Mouse (Mus musculus): Measurements from ENCODE around the gene Bcas1.

The Bcas1 gene

DNA sequence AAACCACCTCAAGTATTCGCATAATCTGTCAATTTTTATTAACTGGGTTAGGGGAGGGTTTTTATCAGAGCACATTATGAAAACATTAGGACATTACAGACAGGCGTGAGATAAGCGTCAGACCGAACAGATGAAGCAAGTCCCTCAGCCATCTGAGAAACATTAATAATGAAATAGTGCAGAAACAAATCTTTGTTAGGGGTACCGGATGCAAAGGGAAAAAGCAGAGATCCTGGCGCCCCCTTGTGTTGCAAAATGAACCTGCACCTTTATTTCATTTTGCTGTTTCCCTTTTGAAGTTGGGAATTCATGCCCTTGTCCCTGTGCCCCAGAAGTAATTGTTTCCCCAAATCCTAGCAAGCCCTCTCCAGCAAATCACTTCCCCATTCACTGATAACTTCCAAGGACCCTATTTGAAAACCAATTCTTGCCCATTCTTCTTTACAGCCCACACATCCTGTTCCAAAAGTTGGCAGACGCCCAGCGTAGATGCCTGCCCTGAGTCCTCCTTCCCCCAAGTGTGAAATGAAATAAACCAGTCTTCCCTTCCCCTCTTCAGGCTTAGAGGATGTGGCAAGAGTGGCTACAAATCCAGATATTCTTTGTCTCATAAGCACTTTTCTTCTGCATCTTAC is 80.4 kb downstream of the Bcas1 start:
- DNase-seq (ENCODE audit: low read depth, low spot score) = no peak

DNA sequence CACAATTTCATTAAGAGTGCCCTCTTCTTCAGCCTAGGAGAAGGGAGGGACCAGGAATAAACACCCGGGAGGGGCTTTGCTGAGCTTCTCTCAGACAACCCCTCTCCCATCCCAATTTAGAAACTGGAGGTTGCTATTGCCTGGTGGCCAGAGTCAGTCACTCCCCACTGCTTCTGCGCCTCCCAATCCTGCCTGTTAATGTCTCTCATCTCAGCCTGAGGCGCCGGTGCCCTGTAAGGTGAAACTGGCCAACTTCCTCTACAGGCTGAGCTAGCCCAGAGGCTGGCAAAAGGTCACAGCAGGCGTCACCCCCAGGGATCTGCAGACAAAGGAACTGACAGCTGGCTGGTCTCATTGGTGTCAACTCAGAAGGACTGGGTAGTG is 82.2 kb downstream of the Bcas1 start:
- DNase-seq (ENCODE audit: low read depth, low spot score) = no peak

GRCm38 (mm10) chr2:170344502-170345409 is 82.9 kb downstream of the Bcas1 start:
- DNase-seq (ENCODE audit: low read depth, low spot score) = no peak

GRCm38 (mm10) chr2:170343819-170344317 is 83.8 kb downstream of the Bcas1 start:
- no peak for DNase-seq (ENCODE audit: low read depth, low spot score)

GRCm38 (mm10) chr2:170343133-170343818 is 84.4 kb downstream of the Bcas1 start:
- peak; percentile 71 for DNase-seq (ENCODE audit: low read depth, low spot score)

DNA sequence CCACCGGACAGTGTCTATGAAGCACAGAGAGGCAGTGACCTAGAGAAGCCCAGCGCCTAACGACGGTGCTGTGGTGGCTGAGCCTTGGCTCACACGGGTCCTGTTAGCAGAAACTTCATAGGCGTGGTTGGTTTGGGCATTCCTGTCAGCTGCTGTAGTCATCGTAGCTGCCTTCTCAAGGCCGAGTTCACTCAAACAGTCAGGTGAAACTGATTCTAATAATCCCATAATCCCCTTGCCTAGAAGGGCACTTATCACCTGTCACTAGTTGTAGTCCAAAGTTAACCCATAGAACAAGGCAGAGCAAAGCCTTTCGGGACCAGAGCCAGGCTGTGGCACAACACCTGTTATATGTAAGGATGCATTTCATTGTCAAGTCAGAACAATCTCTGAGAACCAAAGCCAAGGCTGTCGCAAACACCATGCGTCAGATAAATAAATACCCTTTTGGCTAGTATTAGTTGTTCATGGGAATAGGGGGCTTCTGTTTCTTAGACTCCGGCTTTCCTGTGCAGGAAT is 85.3 kb downstream of the Bcas1 start:
- no peak for DNase-seq (ENCODE audit: low read depth, low spot score)

- no peak for DNase-seq (ENCODE audit: low read depth, low spot score)
Measured at GRCm38 (mm10) chr2:170341179-170341578, 86.5 kb downstream of the Bcas1 start.

DNA sequence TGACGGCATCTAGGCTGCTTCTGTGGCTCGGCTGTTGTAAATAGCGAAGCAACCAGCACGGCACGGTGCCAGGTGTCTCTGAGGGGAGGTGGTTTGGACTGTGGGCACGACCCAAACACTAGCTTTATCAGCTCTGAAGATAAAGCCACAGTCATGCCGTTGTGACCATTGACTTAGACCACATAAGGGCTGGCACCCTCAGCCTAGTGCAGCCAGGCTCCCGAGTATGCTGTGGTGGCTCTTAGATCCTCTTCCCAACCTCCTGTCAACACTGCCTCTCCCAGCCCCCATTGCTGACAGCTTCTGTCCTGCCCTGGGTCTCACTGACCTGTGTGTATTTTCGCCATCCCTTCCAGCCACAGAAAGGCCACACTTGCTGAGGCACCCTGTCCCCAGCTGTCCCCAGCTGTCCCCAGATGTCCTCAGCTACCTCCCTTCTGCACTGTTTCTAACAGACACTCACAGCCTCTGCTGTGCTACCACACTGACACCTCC is 91.3 kb downstream of the Bcas1 start:
- DNase-seq (ENCODE audit: low read depth, low spot score) = no peak

DNA sequence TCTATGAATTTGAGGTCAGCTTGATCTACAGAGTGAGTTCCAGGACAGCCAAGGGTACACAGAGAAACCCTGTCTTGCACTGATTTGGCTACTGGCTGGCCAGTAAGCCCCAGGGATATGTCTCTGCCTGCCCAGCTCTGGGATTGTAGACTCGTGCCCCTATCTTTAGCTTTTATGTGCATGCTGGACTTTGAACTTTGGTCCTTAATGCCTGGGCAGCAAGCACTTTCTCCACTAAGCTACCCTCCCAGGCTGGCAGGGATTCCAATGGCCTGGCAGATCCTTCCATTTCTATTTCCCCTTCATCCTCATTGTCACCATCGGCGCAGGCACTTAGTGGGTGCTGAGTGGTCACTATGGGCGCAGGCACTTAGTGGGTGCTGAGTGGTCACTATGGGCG is 92.5 kb downstream of the Bcas1 start:
- DNase-seq (ENCODE audit: low read depth, low spot score) = no peak

GRCm38 (mm10) chr2:170331870-170332269 is 95.8 kb downstream of the Bcas1 start:
- DNase-seq (ENCODE audit: low read depth, low spot score) = no peak

GRCm38 (mm10) chr2:170330466-170330865 is 97.2 kb downstream of the Bcas1 start:
- DNase-seq (ENCODE audit: low read depth, low spot score) = no peak

- DNase-seq (ENCODE audit: low read depth, low spot score) = no peak
Measured at GRCm38 (mm10) chr2:170329921-170330320, 97.7 kb downstream of the Bcas1 start.

- no peak for DNase-seq (ENCODE audit: low read depth, low spot score)
Measured at GRCm38 (mm10) chr2:170323925-170324347, 103.7 kb downstream of the Bcas1 start.

DNA sequence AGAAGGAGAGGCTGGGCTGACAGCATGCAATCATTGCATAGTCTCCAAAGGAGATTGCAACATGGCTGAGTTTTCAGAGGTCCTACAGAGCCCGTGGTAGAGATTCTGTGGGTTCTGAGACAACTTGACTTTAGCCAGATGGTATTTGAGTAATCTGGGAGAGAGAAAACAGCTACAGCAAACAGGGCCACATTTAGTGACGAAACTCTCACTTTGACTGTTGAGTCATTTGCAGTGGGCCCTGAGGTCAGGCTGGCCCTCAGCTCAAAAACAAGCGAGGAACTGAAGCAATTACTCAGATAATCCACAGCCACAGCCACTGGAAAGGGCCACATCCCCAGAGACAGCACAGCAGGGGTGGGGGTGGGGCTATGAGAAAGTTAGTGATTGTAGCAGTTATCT is 105.6 kb downstream of the Bcas1 start:
- no peak for DNase-seq (ENCODE audit: low read depth, low spot score)

- no peak for DNase-seq (ENCODE audit: low read depth, low spot score)
Measured at GRCm38 (mm10) chr2:170321579-170321978, 106.1 kb downstream of the Bcas1 start.

DNA sequence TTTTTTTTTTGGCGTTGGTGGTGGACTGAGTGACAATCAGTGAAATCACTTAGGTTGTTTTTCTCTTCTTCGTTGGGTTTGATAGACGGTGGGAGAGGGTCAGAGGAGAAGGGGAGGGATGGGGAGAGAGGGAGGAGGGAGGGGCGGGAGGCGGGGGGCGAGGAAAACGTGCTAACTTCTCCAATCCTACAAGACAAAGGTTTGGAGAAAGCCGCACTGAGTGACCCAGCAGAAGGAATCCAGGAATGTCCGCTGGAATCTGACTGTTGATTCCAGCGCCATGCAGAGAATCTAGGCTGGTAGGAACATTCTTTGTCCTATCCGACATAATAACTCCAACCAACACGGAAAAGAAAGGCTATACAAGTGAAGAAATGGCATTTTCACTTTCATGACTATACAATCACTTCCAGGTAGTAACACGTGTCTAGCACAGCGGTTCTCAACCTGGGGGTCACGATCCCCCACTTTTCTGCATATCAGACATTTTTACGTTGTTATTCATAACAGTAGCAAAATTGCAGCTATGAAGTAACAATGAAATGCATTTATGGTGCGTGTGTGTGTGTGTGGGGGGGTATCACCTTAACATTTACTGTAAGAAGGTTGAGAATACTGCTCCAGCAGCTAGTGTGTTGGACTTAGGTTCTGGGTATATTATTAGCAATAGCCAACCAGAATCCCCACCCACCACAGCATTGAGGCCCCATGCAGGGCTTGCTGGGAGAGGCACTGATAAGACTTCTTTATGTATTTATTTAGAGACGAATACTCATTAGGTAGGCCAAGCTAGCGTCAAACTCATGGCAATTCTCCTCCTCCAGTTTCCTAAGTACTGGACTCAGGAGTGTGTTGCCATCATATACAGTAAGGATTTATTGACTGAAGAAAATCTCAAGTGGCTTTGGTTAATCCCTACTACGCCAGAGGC is 107.8 kb downstream of the Bcas1 start:
- no peak for DNase-seq (ENCODE audit: low read depth, low spot score)

DNA sequence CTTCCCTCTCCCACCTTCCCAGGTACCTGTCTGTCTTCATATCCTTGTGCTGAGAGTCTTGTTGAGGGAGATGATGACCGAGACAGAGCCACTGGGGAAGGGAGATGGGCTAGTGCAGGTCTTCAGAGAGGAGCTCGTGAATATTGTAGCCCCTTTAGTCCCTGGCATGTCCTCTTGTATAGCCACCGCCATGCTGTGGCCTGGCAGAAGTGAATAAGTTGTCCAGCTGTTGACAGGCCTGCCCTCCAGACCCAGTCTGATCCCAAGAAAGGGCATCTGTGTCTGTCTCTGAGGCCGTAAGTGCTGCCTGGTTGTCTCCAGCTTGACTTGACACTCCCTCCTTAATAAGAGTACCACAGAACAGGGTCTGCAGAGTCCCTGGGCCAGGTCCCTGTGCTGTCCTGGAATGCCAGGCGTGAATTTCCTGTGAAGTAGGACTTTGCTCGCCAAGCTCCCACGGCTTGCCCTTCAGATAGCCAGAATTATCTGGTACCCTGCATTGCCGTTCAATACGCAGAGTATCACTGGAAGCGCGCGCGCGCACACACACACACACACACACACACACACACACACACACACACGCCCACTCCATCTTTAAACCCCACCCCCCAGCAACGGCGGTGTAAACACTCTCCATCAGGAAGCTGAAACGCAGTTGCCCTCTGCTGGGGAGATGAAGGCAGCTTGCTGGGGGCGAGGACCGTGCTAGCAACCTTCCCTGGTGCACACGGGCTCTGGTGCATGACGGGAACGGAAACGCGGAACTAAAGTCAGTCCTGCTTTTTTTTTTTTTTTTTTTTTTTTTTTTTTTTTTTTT is 108.7 kb downstream of the Bcas1 start:
- DNase-seq (ENCODE audit: low read depth, low spot score) = peak; percentile 86

GRCm38 (mm10) chr2:170316774-170317173 is 110.9 kb downstream of the Bcas1 start:
- no peak for DNase-seq (ENCODE audit: low read depth, low spot score)

GRCm38 (mm10) chr2:170316344-170316743 is 111.3 kb downstream of the Bcas1 start:
- DNase-seq (ENCODE audit: low read depth, low spot score) = no peak

- no peak for DNase-seq (ENCODE audit: low read depth, low spot score)
Measured at GRCm38 (mm10) chr2:170310988-170311359, 116.7 kb downstream of the Bcas1 start.
